Mouse (Mus musculus) G1E (cell line): ENCODE data around the gene Gm19345. TPM values are rescaled to one million over a fixed set of nuclear protein-coding genes. Genes with fewer than 3 reads are reported as not detected.

ENCODE experiments used
- ATAC-seq: 2 replicates; pipeline ENCODE4 v1.8.0; 2016; ENCODE audit warnings: mild to moderate bottlenecking; ENCODE audit not compliant: insufficient number of reproducible peaks, poor library complexity, low FRiP score, severe bottlenecking; ENCODE audit errors: extremely low read depth
- DNase-seq: peaks from one replicate; pipeline ENCODE4 v3.0.0; 2012; ENCODE audit warnings: low spot score
- H3K27me3 ChIP-seq: 2 replicates; pipeline ENCODE4 v1.6.1; 2012; ENCODE audit warnings: mild to moderate bottlenecking, low read length, inconsistent platforms; ENCODE audit not compliant: insufficient read depth
- H3K36me3 ChIP-seq: replicated peaks from 2 replicates; pipeline ENCODE3; 2012; ENCODE audit warnings: mild to moderate bottlenecking, inconsistent platforms
- H3K4me1 ChIP-seq: 2 replicates; pipeline ENCODE4 v1.6.1; 2012; ENCODE audit warnings: low read depth, low read length, inconsistent platforms, mixed read lengths; ENCODE audit not compliant: insufficient read depth
- H3K4me3 ChIP-seq: 2 replicates; pipeline ENCODE4 v1.5.1; 2012; ENCODE audit warnings: low read depth, mild to moderate bottlenecking, inconsistent platforms, low read length, moderate library complexity, mixed read lengths
- H3K9me3 ChIP-seq: replicated peaks from 2 replicates; pipeline ENCODE4 v1.6.1; 2012; ENCODE audit warnings: inconsistent platforms
- CTCF ChIP-seq: IDR thresholded peaks from 2 replicates; pipeline ENCODE4 v1.5.1; 2012; ENCODE audit warnings: low read depth, low read length, inconsistent platforms, mixed read lengths
- GATA1 ChIP-seq: IDR thresholded peaks from 2 replicates; pipeline ENCODE4 v1.6.1; 2012; ENCODE audit warnings: borderline replicate concordance, low read length, inconsistent platforms, mixed read lengths
- GATA2 ChIP-seq: IDR thresholded peaks from 2 replicates; pipeline ENCODE4 v1.6.1; 2012; ENCODE audit warnings: low read depth, low read length, inconsistent platforms, borderline replicate concordance
- POLR2AphosphoS5 ChIP-seq: IDR thresholded peaks from 2 replicates; pipeline ENCODE4 v1.6.1; 2012; ENCODE audit warnings: low read depth, low read length, inconsistent platforms; ENCODE audit not compliant: insufficient replicate concordance
- TAL1 ChIP-seq: conservative IDR thresholded peaks from 2 replicates; pipeline ENCODE4 v1.6.1; 2012; ENCODE audit warnings: low read depth, low read length, inconsistent platforms, mixed read lengths
- polyA plus RNA-seq: library from polyadenylated mRNA; stranded (reverse); fragments of >175 nt; gene quantifications from 2 replicates; pipeline ENCODE4 v1.2.3, GENCODE M21; 2012
- total RNA-seq, 2 experiments: library from RNA; stranded (forward) in 1 of 2; stranded (reverse) in 1 of 2; fragments of 200-1000 nt in 1 of 2; fragments of >200 nt in 1 of 2; fragmentation: Nextera tagmentation in 1 of 2; gene quantifications; 2 replicates each; pipeline ENCODE4 v1.2.3; 2014 to 2017

Gene Gm19345
- total and polyA plus RNA-seq, 3 experiments: not detected

DNA sequence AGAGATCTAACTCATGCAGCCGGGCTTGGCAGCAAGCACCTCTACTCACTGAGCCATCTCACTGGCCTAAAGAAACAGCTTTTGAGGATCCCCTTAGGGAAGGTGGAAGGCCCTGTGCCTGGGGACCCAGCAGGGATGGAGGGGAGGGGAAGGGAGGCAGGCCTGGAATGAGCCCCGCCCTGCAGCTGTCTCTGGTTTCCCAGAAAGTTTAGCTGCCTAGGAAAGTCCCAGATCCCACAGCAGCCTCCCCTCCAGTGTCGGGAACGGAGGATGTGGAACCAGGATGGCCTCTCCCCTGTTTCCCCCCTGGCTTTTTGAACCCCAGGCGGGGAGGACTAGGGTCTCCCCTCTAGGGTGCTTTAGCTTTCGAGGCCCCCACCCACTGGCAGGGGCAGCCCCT, 25.0 kb upstream of the Gm19345 start:
- no peak overlapping the region for H3K4me3 ChIP-seq
- no peaks in the 10 kb centered on the region for H3K36me3 ChIP-seq
- no peaks in the 10 kb centered on the region for H3K9me3 ChIP-seq
- H3K4me1 ChIP-seq: peaks cover 40% of the 10 kb centered on the region
- peaks cover 47% of the 10 kb centered on the region for H3K27me3 ChIP-seq
- DNase-seq (no peak), ATAC-seq (no peak)
- TF ChIP-seq GATA2 (no peak), POLR2AphosphoS5 (no peak)

DNA sequence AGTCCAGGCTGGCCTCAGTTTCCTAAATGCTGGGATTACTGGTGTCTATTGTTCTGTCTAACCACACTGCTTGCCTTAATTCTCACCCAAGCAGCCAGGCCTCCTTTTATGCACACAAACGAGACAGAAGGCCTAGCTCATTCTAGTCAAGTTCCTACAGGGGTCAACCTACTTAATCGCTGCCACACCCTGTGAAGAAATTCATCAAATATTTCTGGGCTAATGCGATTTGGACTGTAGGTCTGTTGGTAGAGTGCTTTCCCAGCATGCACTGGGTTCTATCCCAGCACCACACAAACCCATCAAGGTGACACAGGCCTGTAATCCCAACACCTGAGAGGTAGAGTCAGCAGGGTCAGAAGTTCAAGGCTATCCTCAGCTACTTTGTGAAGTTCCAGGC, 22.1 kb upstream of the Gm19345 start:
- Histone ChIP-seq H3K4me3 (no peak overlapping the region), H3K36me3 (no peaks in the 10 kb centered on the region), H3K9me3 (no peaks in the 10 kb centered on the region), H3K27me3 (peaks cover 24% of the 10 kb centered on the region), H3K4me1 (peaks cover 13% of the 10 kb centered on the region)
- no peak for DNase-seq
- no peak for ATAC-seq
- TF ChIP-seq CTCF (no peak), GATA1 (no peak), TAL1 (no peak), POLR2AphosphoS5 (no peak), GATA2 (no peak)

DNA sequence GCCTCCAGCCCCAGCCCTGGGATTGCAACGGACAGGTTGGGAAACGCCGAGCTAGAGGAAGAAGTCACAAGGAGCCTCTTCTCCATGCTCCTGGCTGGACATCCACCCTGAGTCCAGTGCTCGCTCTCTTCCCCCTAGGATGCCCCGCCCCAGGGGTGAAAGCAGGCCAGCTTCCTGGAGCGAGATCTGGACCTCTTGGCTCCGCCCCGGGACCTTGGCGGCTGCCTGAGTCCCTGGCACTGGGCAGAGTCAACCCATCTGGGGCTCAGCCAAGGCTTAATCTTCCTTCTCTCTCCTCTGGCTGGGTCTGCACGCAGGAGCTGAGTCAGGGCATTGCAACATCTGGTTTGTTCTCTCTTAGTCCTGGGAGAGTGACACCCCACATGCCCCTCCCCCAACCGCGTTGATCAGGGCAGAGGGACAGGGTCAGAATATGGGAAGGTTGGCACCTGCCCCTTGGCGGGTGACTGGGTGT, 21.1 kb upstream of the Gm19345 start:
- no peaks in the 10 kb centered on the region for H3K9me3 ChIP-seq
- no peak overlapping the region for H3K4me3 ChIP-seq
- H3K4me1 ChIP-seq: peaks cover 7% of the 10 kb centered on the region
- no peak for ATAC-seq
- peaks cover 22% of the 10 kb centered on the region for H3K27me3 ChIP-seq
- no peak for TF ChIP-seq POLR2AphosphoS5
- no peak for TF ChIP-seq GATA1
- TF ChIP-seq GATA2: no peak
- no peak for TF ChIP-seq TAL1
- no peak for TF ChIP-seq CTCF
- DNase-seq: no peak
- no peaks in the 10 kb centered on the region for H3K36me3 ChIP-seq

DNA sequence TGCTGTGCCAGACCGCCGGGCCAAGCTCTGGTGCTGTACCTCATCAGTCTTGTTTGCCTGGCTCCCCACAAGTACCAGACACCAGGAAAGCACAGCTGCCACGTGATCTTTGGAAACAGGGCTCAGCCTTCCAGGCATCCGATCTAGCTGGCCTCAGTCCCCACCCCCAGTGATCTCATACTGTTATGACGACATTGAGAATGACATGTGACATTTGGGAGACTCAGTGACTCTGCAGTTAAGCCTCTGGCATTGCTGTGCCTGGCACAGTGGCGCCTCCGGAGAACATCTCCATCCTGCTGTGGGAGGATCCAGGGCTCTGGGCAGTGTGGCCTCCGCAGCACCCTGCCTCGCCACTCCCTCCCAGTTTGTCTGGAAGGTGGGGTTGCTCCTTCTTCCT, 20.0 kb upstream of the Gm19345 start:
- H3K27me3 ChIP-seq: peaks cover 16% of the 10 kb centered on the region
- ATAC-seq: no peak
- no peaks in the 10 kb centered on the region for H3K36me3 ChIP-seq
- no peak for DNase-seq
- no peak overlapping the region for H3K4me3 ChIP-seq
- TF ChIP-seq POLR2AphosphoS5: no peak
- TF ChIP-seq GATA2: no peak
- no peak for TF ChIP-seq TAL1
- no peak for TF ChIP-seq GATA1
- no peak for TF ChIP-seq CTCF
- no peaks in the 10 kb centered on the region for H3K9me3 ChIP-seq
- H3K4me1 ChIP-seq: peaks cover 7% of the 10 kb centered on the region

DNA sequence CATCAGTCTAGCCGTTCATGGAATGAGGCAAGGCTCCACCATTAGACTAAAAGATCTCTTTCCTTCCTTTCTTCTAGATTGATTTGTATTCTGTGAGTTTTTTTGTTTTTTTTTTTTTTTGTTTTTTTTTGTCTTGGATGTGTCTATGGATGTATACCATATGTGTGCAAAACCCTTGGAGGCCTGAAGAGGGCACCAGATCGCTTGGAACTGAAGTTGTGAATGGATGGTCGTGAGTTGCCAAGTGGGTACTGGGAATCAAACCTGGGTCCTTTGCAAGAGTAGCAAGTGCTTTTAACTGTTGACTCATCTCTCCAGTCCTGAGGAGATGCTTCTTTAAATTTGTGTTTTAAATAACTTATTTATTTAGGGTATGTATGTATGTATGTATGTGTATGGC, 17.7 kb upstream of the Gm19345 start:
- TF ChIP-seq TAL1 (no peak), GATA1 (no peak), CTCF (no peak), GATA2 (no peak), POLR2AphosphoS5 (no peak)
- DNase-seq (no peak), ATAC-seq (no peak)
- H3K27me3 ChIP-seq: peaks cover 13% of the 10 kb centered on the region
- H3K4me1 ChIP-seq: peaks cover 7% of the 10 kb centered on the region
- H3K9me3 ChIP-seq: no peaks in the 10 kb centered on the region
- H3K4me3 ChIP-seq: no peak overlapping the region
- H3K36me3 ChIP-seq: no peaks in the 10 kb centered on the region

DNA sequence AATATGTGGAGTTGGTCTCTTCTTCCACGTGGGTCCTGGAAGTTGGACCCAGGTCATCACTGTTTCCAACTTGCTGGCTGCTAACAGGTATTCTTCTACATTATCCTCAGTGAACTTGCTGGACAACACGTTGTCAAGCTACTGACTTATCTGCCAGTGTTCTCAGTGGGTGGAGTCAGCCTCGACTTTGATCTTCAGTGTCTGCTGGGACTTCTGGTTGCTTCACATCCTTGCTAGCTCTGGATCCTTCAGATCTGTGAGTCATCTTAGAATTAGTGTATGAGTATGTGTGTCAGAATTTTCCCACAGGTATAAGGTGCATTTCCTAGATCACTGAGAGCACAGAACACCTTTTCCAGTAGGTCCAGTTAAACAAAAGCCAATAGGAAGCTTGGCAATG, 15.0 kb upstream of the Gm19345 start:
- Histone ChIP-seq H3K9me3 (no peaks in the 10 kb centered on the region), H3K27me3 (peaks cover 7% of the 10 kb centered on the region; the same call in 1 of the 2 replicates), H3K36me3 (no peaks in the 10 kb centered on the region), H3K4me3 (no peak overlapping the region), H3K4me1 (no peaks in the 10 kb centered on the region)
- DNase-seq: no peak
- TF ChIP-seq GATA1: no peak
- TF ChIP-seq TAL1: no peak
- TF ChIP-seq POLR2AphosphoS5: no peak
- no peak for TF ChIP-seq GATA2
- TF ChIP-seq CTCF: no peak
- no peak for ATAC-seq
